Mouse (Mus musculus) hindbrain, embryonic 12.5 days (tissue): ENCODE results near the gene Pin1. TPM values are rescaled to one million over a fixed set of nuclear protein-coding genes. Genes with fewer than 3 reads are reported as not detected.

Source experiments
- ATAC-seq: fragments of 200-750 bp; cut with Nextera tagmentation; 2 replicates; pipeline ENCODE4 v1.8.0; 2017; ENCODE audit warnings: moderate TSS enrichment; ENCODE audit not compliant: low FRiP score
- H3K27ac ChIP-seq: fragments of 300-500 bp; sonication (generic); 2 replicates; pipeline ENCODE4 v1.5.1; 2016; ENCODE audit warnings: mild to moderate bottlenecking
- H3K27me3 ChIP-seq: fragments of 300-500 bp; sonication (generic); 2 replicates; pipeline ENCODE4 v1.6.1; 2016; ENCODE audit warnings: mild to moderate bottlenecking
- H3K36me3 ChIP-seq: fragments of 300-500 bp; sonication (generic); 2 replicates; pipeline ENCODE4 v1.6.1; 2016; ENCODE audit warnings: mild to moderate bottlenecking
- H3K4me1 ChIP-seq: fragments of 300-500 bp; sonication (generic); 2 replicates; pipeline ENCODE4 v1.6.1; 2016
- H3K4me2 ChIP-seq: fragments of 300-500 bp; sonication (generic); replicated peaks from 2 replicates; pipeline ENCODE4 v1.6.1; 2016; ENCODE audit warnings: mild to moderate bottlenecking
- H3K4me3 ChIP-seq: fragments of 300-500 bp; sonication (generic); 2 replicates; pipeline ENCODE4 v1.5.1; 2016; ENCODE audit warnings: mild to moderate bottlenecking
- H3K9ac ChIP-seq: fragments of 300-500 bp; sonication (generic); 2 replicates; pipeline ENCODE4 v1.6.1; 2016; ENCODE audit warnings: mild to moderate bottlenecking, moderate library complexity
- H3K9me3 ChIP-seq: fragments of 300-500 bp; sonication (generic); replicated peaks from 2 replicates; pipeline ENCODE4 v1.6.1; 2016; ENCODE audit warnings: mild to moderate bottlenecking
- WGBS: fragments of 180-500 bp; shearing (Covaris S2); methylation state at CpG from one replicate; pipeline ENCODE4 v1.1.7; 2016; 5-methylcytosine and 5-hydroxymethylcytosine counted together
- polyA plus RNA-seq: library from polyadenylated mRNA; unstranded; fragments of >200 nt; fragmentation: Nextera tagmentation; extraction: Ambion mirVana; gene quantifications from 2 replicates; pipeline ENCODE4 v1.2.1, GENCODE M21; 2016

Pin1 gene
- polyA plus RNA-seq, 1 experiment from 2014 or later, result 49.4 TPM

DNA sequence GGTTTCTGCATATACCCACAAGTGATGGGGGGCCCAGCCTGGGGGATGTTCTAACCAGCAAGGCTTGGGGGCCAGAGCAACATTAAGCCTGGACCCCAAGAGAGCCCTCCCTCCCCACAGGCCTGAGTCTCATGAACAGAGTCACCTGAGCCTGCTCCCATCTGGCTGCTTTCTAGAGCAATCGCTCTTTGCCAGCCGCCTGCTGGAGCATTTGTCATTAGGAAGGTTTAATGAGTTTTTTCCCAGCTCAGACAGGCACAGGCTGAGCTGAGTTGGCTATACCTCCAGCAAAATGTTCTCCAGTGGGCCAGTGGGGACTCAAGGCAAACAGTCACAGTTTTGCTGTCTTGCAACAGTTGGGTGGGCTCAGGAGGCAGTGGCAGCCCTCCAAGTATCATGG lies 12.5 kb downstream of the Pin1 start:
- H3K9ac ChIP-seq, result no peak overlapping the region
- no peak overlapping the region for H3K4me3 ChIP-seq
- ATAC-seq, result peak; percentile 35
- H3K36me3 ChIP-seq, result peaks cover 50% of the 10 kb centered on the region
- H3K27ac ChIP-seq, result peak overlapping the region; percentile 68
- no peaks in the 10 kb centered on the region for H3K9me3 ChIP-seq
- 60% methylated on average over 2 of the region's 2 CpGs for whole genome bisulfite sequencing
- peaks cover 50% of the 10 kb centered on the region for H3K4me1 ChIP-seq
- H3K4me2 ChIP-seq, result no peak overlapping the region
- no peaks in the 10 kb centered on the region for H3K27me3 ChIP-seq

DNA sequence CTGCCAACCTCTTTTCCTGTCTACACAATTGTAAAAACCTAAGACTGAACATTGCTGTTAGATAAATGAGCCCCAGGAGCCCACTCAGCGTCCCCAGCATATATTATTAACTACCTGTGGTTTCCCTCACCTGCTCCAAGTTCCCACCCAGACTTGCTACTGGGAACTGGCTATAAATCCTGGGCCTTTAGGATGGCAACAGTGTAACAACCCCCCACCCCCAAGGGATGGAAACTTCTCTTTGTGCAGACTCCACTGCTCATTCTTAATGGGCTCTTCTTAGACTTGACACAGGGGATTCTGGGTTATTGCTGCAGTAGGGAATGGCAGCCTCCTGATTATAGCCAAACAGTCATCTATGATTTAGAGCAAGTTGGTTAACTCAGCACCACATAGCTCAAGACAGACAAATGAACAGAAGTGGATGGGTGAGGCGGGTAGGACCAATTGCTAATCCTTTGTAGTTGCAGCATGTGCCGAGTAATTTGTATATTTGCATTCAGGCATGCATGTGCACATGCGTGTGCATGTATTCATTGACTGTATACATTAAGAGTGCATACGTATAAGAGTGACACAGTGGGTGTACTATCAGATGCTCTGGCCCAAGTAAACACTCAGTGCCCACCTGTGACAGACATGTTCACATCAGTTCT lies 13.2 kb downstream of the Pin1 start:
- Histone ChIP-seq H3K4me3 (no peak overlapping the region), H3K4me2 (no peak overlapping the region), H3K27ac (peak overlapping the region; percentile 68), H3K9me3 (no peaks in the 10 kb centered on the region), H3K4me1 (peaks cover 50% of the 10 kb centered on the region), H3K36me3 (peaks cover 43% of the 10 kb centered on the region), H3K9ac (no peak overlapping the region), H3K27me3 (no peaks in the 10 kb centered on the region)
- WGBS, result 75% methylated on average over 5 of the region's 5 CpGs
- ATAC-seq, result no peak

DNA sequence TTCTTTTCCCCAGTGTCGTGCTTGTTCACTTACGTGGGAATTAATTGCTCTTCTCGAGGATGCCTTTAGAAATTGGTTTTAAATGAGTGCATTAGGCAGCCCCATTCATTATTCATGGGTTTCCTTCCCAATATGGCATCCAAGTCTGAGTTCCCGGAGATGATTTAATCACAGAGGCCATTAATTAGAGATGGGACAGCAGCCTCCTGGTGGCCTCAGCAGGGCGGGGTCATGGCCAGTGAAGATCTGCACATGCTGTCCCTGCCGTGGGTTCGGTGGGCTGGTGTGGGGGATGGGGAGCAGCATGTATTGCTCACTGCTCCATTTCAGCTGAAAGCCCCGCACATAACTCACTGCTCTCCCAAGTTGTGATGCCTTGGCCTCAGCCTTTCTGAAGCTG lies 14.0 kb downstream of the Pin1 start:
- Histone ChIP-seq H3K9ac (no peak overlapping the region), H3K4me3 (no peak overlapping the region), H3K9me3 (no peaks in the 10 kb centered on the region), H3K27ac (peak overlapping the region; percentile 68), H3K36me3 (peaks cover 36% of the 10 kb centered on the region), H3K27me3 (no peaks in the 10 kb centered on the region), H3K4me1 (peaks cover 50% of the 10 kb centered on the region), H3K4me2 (no peak overlapping the region)
- WGBS, result 23% methylated on average over 8 of the region's 8 CpGs
- peak; percentile 32 for ATAC-seq

DNA sequence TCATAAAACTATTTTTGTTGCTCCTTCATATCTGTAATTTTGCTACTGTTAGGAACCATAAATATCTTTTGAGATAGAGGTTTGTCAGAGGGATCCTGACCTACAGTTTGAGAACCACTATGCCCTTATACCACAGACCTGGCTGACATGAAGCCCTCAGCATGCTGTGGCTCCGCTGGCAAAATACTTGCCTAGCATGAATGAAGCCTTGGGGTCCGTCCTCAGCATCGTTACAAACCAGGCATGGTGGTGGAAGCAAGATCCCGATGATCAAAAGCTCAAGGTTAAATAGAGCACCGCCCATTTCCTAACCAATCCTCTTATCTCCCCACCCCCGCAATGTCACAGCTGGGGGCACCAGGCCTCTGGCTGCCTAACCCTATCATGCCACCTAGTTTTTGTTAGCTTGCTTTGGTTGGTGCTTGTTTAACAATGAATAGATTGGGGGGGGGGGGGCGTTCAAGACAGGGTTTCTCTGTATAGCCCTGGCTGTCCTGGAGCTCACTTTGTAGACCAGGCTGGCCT lies 14.7 kb downstream of the Pin1 start:
- Histone ChIP-seq H3K27ac (peak overlapping the region; percentile 68), H3K4me3 (no peak overlapping the region), H3K9me3 (no peaks in the 10 kb centered on the region), H3K9ac (no peak overlapping the region), H3K27me3 (no peaks in the 10 kb centered on the region), H3K4me2 (no peak overlapping the region), H3K36me3 (peaks cover 32% of the 10 kb centered on the region), H3K4me1 (peaks cover 50% of the 10 kb centered on the region)
- ATAC-seq, result no peak
- WGBS, result 12% methylated on average over 7 of the region's 7 CpGs

DNA sequence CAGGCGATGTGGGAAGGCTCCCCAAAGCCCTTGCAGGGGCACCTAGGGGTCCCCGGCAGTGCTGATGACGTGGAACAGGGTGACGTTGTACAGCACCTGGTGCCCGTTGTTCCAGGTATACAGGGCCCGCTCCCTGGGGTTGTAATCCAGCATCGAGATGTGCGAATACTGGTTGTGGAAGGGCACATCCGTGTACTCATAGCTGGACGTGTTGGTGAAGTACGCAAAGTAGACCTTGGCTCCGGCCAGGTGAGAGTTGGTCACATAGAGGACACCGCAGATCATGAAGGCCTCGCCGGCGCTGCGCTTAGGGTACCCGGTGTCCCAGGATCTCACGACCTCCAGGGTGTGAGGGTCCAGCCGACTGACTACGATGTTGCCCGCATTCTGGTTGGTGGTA lies 16.2 kb downstream of the Pin1 start:
- Histone ChIP-seq H3K4me2 (no peak overlapping the region), H3K4me3 (no peak overlapping the region), H3K27ac (no peak overlapping the region), H3K27me3 (no peaks in the 10 kb centered on the region), H3K9ac (no peak overlapping the region), H3K4me1 (peaks cover 40% of the 10 kb centered on the region), H3K9me3 (no peaks in the 10 kb centered on the region), H3K36me3 (peaks cover 19% of the 10 kb centered on the region)
- 96% methylated on average over 22 of the region's 22 CpGs for WGBS
- no peak for ATAC-seq

DNA sequence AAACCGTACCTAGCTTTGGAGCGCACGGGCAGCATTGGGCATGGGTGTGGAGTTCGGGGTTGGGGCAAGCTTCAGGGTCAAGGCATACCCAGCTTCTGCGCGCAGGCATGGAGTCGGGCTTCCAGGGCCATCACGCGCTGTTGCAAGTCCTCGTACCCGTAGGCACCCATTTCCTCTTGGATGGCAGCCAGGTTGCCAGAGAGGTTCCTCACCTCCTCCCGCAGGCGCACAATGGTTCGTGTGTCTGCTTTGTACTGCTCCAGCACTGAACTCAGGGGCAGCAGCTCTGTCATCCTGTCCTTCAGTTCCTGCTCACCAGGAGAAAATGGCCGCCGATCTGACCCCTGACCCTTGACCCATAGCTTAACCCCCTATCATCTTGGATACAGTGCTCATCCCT lies 20.2 kb downstream of the Pin1 start:
- H3K9ac ChIP-seq, result no peak overlapping the region
- H3K4me3 ChIP-seq, result no peak overlapping the region
- no peak overlapping the region for H3K27ac ChIP-seq
- H3K27me3 ChIP-seq, result no peaks in the 10 kb centered on the region
- H3K36me3 ChIP-seq, result 0 out of 2 replicates have a peak, but pooled peaks cover 3% of the 10 kb centered on the region
- peaks cover under 1% of the 10 kb centered on the region; the same call in 1 of the 2 replicates for H3K4me1 ChIP-seq
- no peaks in the 10 kb centered on the region for H3K9me3 ChIP-seq
- H3K4me2 ChIP-seq, result no peak overlapping the region
- 90% methylated on average over 16 of the region's 16 CpGs for WGBS
- no peak for ATAC-seq

DNA sequence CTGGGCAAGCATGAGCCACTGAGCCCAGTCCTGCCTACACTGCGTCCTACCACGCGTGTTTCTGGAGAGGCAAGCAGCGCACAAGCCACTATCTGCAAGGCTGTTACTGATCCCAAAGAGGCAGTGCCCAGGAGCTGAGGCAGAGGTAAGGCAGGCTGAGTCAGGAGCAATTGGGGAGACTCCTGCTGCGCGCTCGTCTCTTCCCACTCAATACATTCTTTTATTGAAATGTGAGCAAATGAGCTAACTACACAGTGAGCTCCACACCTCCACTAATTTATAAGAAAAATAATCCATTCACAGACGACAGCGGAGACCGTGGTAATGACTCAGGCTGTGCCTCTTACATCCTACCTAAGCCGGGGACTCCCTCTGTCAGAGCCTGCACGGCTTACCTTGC lies 26.0 kb downstream of the Pin1 start:
- no peak for ATAC-seq
- 91% methylated on average over 12 of the region's 12 CpGs for WGBS
- no peak overlapping the region for H3K27ac ChIP-seq

DNA sequence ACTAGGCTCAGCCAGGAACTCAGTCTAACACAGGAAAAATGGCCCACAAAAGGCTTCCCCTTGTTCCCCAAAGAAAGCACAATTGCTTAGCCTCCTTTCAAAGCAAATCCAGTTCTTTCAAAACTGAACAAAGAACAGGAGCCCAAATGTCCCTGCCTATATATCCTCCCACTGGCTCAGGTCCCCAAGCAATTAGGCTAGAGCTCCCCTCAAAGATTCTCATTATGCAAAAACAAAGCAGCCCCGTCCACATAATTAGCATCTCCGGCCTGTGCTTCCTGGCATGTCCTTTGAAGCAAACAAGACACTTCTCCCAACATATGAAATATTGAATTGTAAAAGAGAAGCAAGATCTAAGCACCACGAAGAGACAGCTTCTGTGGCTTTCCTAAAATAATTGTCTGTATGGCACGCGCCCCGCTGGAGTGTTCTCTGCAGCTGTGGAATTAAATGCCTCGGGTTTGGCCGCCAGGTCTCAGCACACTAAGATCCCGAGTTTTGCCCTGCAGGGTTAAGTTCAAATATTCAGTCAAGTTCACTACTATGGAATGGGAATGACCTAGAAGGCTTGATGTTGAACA lies 28.6 kb downstream of the Pin1 start:
- 68% methylated on average over 9 of the region's 9 CpGs for WGBS
- H3K27ac ChIP-seq, result peak overlapping the region; percentile 71
- H3K27me3 ChIP-seq, result no peaks in the 10 kb centered on the region
- no peaks in the 10 kb centered on the region for H3K4me1 ChIP-seq
- H3K9ac ChIP-seq, result no peak overlapping the region
- no peak overlapping the region for H3K4me3 ChIP-seq
- H3K9me3 ChIP-seq, result no peaks in the 10 kb centered on the region
- no peaks in the 10 kb centered on the region for H3K36me3 ChIP-seq
- H3K4me2 ChIP-seq, result no peak overlapping the region
- ATAC-seq, result no peak

More for the DNA sequence above, 26.0 kb downstream of the Pin1 start:
- no peaks in the 10 kb centered on the region for H3K36me3 ChIP-seq
- H3K4me2 ChIP-seq, result no peak overlapping the region
- H3K9me3 ChIP-seq, result no peaks in the 10 kb centered on the region
- H3K27me3 ChIP-seq, result no peaks in the 10 kb centered on the region
- H3K4me1 ChIP-seq, result no peaks in the 10 kb centered on the region
- H3K4me3 ChIP-seq, result no peak overlapping the region
- no peak overlapping the region for H3K9ac ChIP-seq

DNA sequence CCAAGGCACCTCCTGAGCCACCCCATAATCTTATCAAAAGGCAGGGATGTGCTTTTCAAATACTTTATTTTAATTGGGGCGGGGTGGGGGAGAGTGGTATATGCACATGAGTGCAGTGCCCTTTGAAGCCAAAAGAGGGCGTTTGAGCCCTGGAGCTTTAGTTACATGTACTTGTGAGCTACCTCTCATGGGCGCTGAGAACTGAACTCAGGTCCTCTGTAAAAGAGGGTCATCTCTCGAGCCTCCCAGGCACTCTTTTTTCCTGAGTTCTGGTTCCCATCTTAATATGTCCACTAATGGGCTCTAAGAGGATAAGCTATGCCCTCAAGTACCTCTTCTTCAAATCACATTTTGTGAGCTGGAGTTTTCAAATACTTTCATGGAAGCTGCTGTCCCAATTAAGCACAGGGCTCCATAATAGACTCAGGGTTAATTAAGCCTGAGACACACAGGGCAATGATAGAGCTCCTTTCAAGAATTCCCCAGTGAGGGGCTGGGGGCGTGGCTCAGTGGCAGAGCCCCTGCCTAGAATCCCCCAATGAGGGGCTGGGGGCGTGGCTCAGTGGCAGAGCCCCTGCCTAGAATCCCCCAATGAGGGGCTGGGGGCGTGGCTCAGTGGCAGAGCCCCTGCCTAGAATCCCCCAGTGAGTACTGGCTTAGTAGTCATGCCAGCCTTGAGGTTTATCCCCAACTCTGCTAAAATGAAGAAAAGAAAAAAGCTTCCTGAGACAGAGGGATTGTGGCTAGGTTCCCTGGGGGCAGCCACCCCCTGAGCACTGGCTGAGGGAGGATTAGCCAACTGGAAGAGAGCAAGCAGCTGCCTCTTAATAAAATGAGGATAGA lies 29.9 kb downstream of the Pin1 start:
- no peak overlapping the region for H3K9ac ChIP-seq
- H3K9me3 ChIP-seq, result no peaks in the 10 kb centered on the region
- H3K27me3 ChIP-seq, result no peaks in the 10 kb centered on the region
- ATAC-seq, result peak; percentile 77
- no peaks in the 10 kb centered on the region for H3K4me1 ChIP-seq
- H3K36me3 ChIP-seq, result no peaks in the 10 kb centered on the region
- WGBS, result 50% methylated on average over 7 of the region's 7 CpGs
- H3K4me3 ChIP-seq, result no peak overlapping the region
- H3K27ac ChIP-seq, result peak overlapping the region; percentile 60; the same call in 1 of the 2 replicates
- H3K4me2 ChIP-seq, result no peak overlapping the region

DNA sequence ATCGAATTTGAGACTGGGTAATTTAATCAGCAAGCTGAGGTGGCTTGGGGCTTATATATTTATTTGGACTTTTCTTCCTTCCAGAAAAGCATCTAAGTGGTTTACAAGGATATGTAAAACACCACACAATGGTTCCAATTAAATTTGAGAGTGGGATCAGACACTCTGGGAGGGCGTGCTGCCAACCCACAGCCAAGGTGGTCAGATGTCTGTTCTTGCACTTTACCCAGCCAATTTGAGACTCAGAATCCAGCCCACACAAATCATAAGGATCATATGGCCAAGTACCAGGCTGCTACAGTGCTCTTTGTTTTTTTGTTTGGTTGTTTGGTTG lies 30.5 kb downstream of the Pin1 start:
- no peaks in the 10 kb centered on the region for H3K4me1 ChIP-seq
- peak overlapping the region; percentile 60; the same call in 1 of the 2 replicates for H3K27ac ChIP-seq
- ATAC-seq, result no peak
- no peaks in the 10 kb centered on the region for H3K27me3 ChIP-seq
- no peak overlapping the region for H3K4me3 ChIP-seq
- H3K36me3 ChIP-seq, result no peaks in the 10 kb centered on the region
- H3K9ac ChIP-seq, result no peak overlapping the region
- H3K9me3 ChIP-seq, result no peaks in the 10 kb centered on the region
- H3K4me2 ChIP-seq, result no peak overlapping the region
- WGBS, result 62% methylated on average over 2 of the region's 2 CpGs

DNA sequence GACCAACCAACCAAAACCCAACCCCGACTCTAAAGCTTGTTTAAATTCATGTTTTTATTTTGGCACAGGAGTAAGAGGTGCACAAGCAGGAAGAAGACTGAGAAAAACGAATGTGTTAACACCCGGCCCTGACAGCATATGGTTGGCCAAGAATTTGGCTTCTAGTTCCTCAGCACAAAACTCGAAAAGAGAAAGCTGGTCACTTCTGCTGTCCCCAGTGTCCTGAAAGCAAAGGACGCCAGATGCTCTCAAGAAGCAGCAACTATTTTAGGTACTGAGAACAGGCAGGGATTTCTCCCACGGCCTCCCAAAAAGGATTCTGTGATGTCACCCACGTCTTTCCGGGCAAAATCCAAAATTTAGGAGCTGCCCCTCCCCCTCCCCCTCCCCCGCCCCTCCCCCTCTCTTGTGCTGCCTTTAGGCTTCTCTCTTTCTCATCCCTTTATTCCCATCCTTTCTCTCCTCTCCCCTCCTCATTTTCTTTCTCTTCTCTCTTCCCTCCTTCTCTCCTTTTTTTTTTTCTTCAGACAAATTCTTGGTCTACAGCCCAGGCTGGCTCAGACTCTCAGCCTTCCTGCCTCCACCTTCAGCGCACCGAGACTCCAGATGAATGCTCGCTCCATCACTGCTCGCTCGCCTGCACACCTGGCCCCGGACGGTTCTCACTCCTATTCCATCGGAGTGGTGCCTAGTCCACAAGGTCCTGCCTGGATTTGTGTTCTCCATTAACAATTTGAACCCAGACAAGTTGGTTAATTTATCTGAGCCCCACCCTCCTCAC lies 33.4 kb downstream of the Pin1 start:
- H3K27ac ChIP-seq, result no peak overlapping the region
- H3K4me1 ChIP-seq, result peaks cover 10% of the 10 kb centered on the region
- H3K4me3 ChIP-seq, result no peak overlapping the region
- ATAC-seq, result no peak
- 65% methylated on average over 17 of the region's 17 CpGs for WGBS
- H3K27me3 ChIP-seq, result no peaks in the 10 kb centered on the region
- H3K36me3 ChIP-seq, result no peaks in the 10 kb centered on the region
- H3K4me2 ChIP-seq, result no peak overlapping the region
- H3K9me3 ChIP-seq, result no peaks in the 10 kb centered on the region
- H3K9ac ChIP-seq, result no peak overlapping the region

DNA sequence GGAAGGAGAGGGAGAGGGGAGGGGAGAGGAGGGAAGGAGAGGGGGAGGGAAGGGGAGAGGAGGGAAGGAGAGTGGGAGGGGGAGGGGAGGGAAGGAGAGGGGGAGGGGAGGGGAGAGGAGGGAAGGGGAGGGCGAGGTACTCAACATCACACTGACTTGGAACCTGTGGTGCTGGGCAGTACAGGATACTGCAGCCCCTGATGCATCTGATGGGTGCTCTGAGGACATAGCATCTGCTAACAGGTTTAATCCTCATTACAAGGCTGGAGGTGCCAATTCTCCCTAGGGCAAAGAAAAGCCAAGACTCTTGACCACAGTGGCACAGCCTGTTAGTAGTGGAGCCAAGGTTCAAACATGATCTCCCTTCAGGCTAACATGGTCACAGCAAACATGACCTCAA lies 37.5 kb downstream of the Pin1 start:
- peak; percentile 26; the same call in 1 of the 2 replicates for ATAC-seq
- Histone ChIP-seq H3K27ac (peak overlapping the region; percentile 73), H3K9ac (no peak overlapping the region), H3K4me3 (no peak overlapping the region), H3K4me1 (peaks cover 19% of the 10 kb centered on the region), H3K27me3 (no peaks in the 10 kb centered on the region), H3K4me2 (no peak overlapping the region), H3K9me3 (no peaks in the 10 kb centered on the region), H3K36me3 (no peaks in the 10 kb centered on the region)
- WGBS, result 83% methylated on average over 1 of the region's 1 CpGs
